Mouse (Mus musculus) E14TG2a.4 (cell line): ENCODE data around the gene Lrba.

Experiments
- CTCF ChIP-seq: conservative IDR thresholded peaks from 2 replicates; pipeline ENCODE4 v1.5.1; 2014; ENCODE audit warnings: low read length
- NANOG ChIP-seq: IDR thresholded peaks from 2 replicates; pipeline ENCODE4 v1.6.1; 2014; ENCODE audit warnings: borderline replicate concordance, low read length, mixed read lengths
- POU5F1 ChIP-seq: IDR thresholded peaks from 2 replicates; pipeline ENCODE4 v1.6.1; 2014; ENCODE audit warnings: low read length, borderline replicate concordance

- TF ChIP-seq CTCF, result no peak
- TF ChIP-seq POU5F1, result no peak
- no peak for TF ChIP-seq NANOG
Observed at GRCm38 (mm10) chr3:86343261-86343660, 118.8 kb downstream of the Lrba start.
